Mouse (Mus musculus) megakaryocyte, embryonic 14.5 days (primary cell): ENCODE data around the gene D17Wsu92e. TPM values are rescaled to one million over a fixed set of nuclear protein-coding genes. Genes with fewer than 3 reads are reported as not detected.

Experiments
- H3K27me3 ChIP-seq: replicated peaks from 2 replicates; pipeline ENCODE3; 2012; ENCODE audit warnings: inconsistent platforms
- H3K36me3 ChIP-seq: replicated peaks from 2 replicates; pipeline ENCODE3; 2012; ENCODE audit warnings: low read length, inconsistent platforms, mixed read lengths
- H3K4me1 ChIP-seq: 2 replicates; pipeline ENCODE4 v1.6.1; 2012; ENCODE audit warnings: inconsistent platforms
- H3K4me3 ChIP-seq: replicated peaks from 2 replicates; pipeline ENCODE3; 2012; ENCODE audit warnings: moderate library complexity, mild to moderate bottlenecking, inconsistent platforms
- H3K9me3 ChIP-seq: 2 replicates; pipeline ENCODE4 v1.6.1; 2012; ENCODE audit warnings: inconsistent platforms
- FLI1 ChIP-seq: IDR thresholded peaks from 2 replicates; pipeline ENCODE4 v1.6.1; 2012; ENCODE audit warnings: low read length, inconsistent platforms, mixed read lengths
- GATA1 ChIP-seq: IDR thresholded peaks from 3 replicates; pipeline ENCODE4 v1.6.1; 2012; ENCODE audit warnings: mixed read lengths, low read length, inconsistent platforms, borderline replicate concordance
- polyA plus RNA-seq: library from polyadenylated mRNA; stranded (reverse); fragments of >175 nt; gene quantifications from 2 replicates; pipeline ENCODE4 v1.2.3, GENCODE M21; 2012; ENCODE audit warnings: low replicate concordance; ENCODE audit not compliant: insufficient read depth

Gene D17Wsu92e
- polyA plus RNA-seq, 1 experiment, result 42.6 TPM

- TF ChIP-seq GATA1 (no peak), FLI1 (no peak)
- no peaks in the 10 kb centered on the region for H3K27me3 ChIP-seq
These were observed 27.9 kb downstream of the D17Wsu92e start for GRCm38 (mm10) chr17:27792516-27792915.

DNA sequence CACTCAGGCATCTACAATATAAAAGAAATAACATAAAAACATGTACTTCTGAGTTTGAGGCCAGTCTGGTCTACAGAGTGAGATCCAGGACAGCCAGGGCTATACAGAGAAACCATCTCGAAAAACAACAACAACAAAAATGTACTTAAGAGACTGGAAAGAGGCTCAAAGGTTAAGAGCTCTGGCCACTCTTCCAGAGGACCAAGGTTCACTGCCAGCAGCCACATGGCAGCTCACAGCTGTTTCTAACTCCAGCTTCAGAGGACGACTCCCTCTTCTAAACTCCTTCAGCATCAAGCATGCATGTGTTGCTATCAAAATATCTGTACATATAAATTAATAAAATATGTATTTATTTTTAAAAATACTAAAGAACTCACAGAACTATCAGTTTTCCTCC, 28.9 kb downstream of the D17Wsu92e start:
- H3K36me3 ChIP-seq, result peaks cover 76% of the 10 kb centered on the region
- no peak overlapping the region for H3K4me3 ChIP-seq
- H3K27me3 ChIP-seq, result no peaks in the 10 kb centered on the region
- H3K4me1 ChIP-seq, result peaks cover 63% of the 10 kb centered on the region
- no peaks in the 10 kb centered on the region for H3K9me3 ChIP-seq
- TF ChIP-seq GATA1 (no peak), FLI1 (no peak)

More at GRCm38 (mm10) chr17:27792516-27792915, 27.9 kb downstream of the D17Wsu92e start:
- H3K36me3 ChIP-seq, result peaks cover 72% of the 10 kb centered on the region
- H3K9me3 ChIP-seq, result no peaks in the 10 kb centered on the region
- no peak overlapping the region for H3K4me3 ChIP-seq
- peaks cover 73% of the 10 kb centered on the region for H3K4me1 ChIP-seq

GRCm38 (mm10) chr17:27790976-27791375, 29.5 kb downstream of the D17Wsu92e start:
- H3K36me3 ChIP-seq, result peaks cover 80% of the 10 kb centered on the region

GRCm38 (mm10) chr17:27790015-27790414, 30.4 kb downstream of the D17Wsu92e start:
- TF ChIP-seq GATA1 (no peak), FLI1 (no peak)
- peaks cover 81% of the 10 kb centered on the region for H3K36me3 ChIP-seq
- no peaks in the 10 kb centered on the region for H3K27me3 ChIP-seq
- peak overlapping the region; percentile 38 for H3K4me3 ChIP-seq
- H3K9me3 ChIP-seq, result no peaks in the 10 kb centered on the region
- H3K4me1 ChIP-seq, result peaks cover 54% of the 10 kb centered on the region

More at GRCm38 (mm10) chr17:27790976-27791375, 29.5 kb downstream of the D17Wsu92e start:
- Histone ChIP-seq H3K9me3 (no peaks in the 10 kb centered on the region), H3K4me3 (no peak overlapping the region), H3K27me3 (no peaks in the 10 kb centered on the region), H3K4me1 (peaks cover 58% of the 10 kb centered on the region)
- TF ChIP-seq GATA1 (no peak), FLI1 (no peak)

GRCm38 (mm10) chr17:27788456-27789172, 31.8 kb downstream of the D17Wsu92e start:
- no peak for TF ChIP-seq FLI1
- no peak for TF ChIP-seq GATA1
- H3K27me3 ChIP-seq, result no peaks in the 10 kb centered on the region
- H3K9me3 ChIP-seq, result no peaks in the 10 kb centered on the region
- peaks cover 57% of the 10 kb centered on the region for H3K4me1 ChIP-seq
- peaks cover 83% of the 10 kb centered on the region for H3K36me3 ChIP-seq
- H3K4me3 ChIP-seq, result no peak overlapping the region

DNA sequence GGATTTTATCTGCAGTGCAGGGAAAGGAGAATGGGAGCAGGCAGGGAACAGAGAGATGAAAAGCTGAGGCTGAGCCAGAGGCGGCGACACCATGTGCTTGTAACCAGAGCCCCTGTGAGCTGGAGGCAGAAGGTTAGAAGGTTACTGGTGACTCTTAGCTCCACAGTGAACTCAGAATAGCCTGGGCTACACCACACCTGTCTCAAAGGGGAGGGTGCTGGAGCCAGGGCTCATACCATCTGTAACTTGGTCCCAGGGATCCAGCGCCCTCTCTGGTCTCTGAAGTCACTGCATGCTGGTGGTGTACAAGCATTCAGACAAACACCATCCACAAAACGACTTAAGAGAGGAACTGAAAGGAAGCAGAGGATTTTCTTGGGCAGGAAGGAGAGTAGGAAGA, 36.9 kb downstream of the D17Wsu92e start:
- Histone ChIP-seq H3K9me3 (no peaks in the 10 kb centered on the region), H3K36me3 (peaks cover 81% of the 10 kb centered on the region)

GRCm38 (mm10) chr17:27781059-27781687, 39.3 kb downstream of the D17Wsu92e start:
- no peak for TF ChIP-seq GATA1
- no peak for TF ChIP-seq FLI1
- no peaks in the 10 kb centered on the region for H3K27me3 ChIP-seq
- H3K4me3 ChIP-seq, result peak overlapping the region; percentile 65
- peaks cover 84% of the 10 kb centered on the region for H3K4me1 ChIP-seq
- peaks cover 86% of the 10 kb centered on the region for H3K36me3 ChIP-seq
- H3K9me3 ChIP-seq, result no peaks in the 10 kb centered on the region

More for the DNA sequence above, 36.9 kb downstream of the D17Wsu92e start:
- Histone ChIP-seq H3K4me1 (peaks cover 62% of the 10 kb centered on the region), H3K27me3 (no peaks in the 10 kb centered on the region), H3K4me3 (no peak overlapping the region)
- TF ChIP-seq FLI1 (no peak), GATA1 (no peak)

GRCm38 (mm10) chr17:27779755-27780154, 40.7 kb downstream of the D17Wsu92e start:
- no peaks in the 10 kb centered on the region for H3K27me3 ChIP-seq
- H3K9me3 ChIP-seq, result no peaks in the 10 kb centered on the region
- H3K36me3 ChIP-seq, result peaks cover 87% of the 10 kb centered on the region
- TF ChIP-seq GATA1, result no peak
- TF ChIP-seq FLI1, result no peak
- peaks cover 93% of the 10 kb centered on the region for H3K4me1 ChIP-seq
- peak overlapping the region; percentile 75 for H3K4me3 ChIP-seq

GRCm38 (mm10) chr17:27778671-27779355, 41.6 kb downstream of the D17Wsu92e start:
- Histone ChIP-seq H3K4me3 (peak overlapping the region; percentile 83), H3K4me1 (peaks cover 95% of the 10 kb centered on the region), H3K9me3 (no peaks in the 10 kb centered on the region), H3K27me3 (no peaks in the 10 kb centered on the region), H3K36me3 (peaks cover 87% of the 10 kb centered on the region)
- TF ChIP-seq FLI1, result no peak
- no peak for TF ChIP-seq GATA1
